Mouse (Mus musculus): Measurements from ENCODE around the gene Klrb1b.

Klrb1b gene

GRCm38 (mm10) chr6:128826132-128826531, at the start of gene Klrb1b, which contains the start of gene Gm44511:
Gene Klrb1b, minus strand, starts transcription at chr6:128826331.
Gene Gm44511, minus strand, starts transcription at chr6:128826315.
- DNase-seq (ENCODE audit: low spot score in 2 of 2): no peak

GRCm38 (mm10) chr6:128871910-128872610, 45.9 kb upstream of the Klrb1b start:
- DNase-seq (ENCODE audit: low spot score in 2 of 2): no peak

DNA sequence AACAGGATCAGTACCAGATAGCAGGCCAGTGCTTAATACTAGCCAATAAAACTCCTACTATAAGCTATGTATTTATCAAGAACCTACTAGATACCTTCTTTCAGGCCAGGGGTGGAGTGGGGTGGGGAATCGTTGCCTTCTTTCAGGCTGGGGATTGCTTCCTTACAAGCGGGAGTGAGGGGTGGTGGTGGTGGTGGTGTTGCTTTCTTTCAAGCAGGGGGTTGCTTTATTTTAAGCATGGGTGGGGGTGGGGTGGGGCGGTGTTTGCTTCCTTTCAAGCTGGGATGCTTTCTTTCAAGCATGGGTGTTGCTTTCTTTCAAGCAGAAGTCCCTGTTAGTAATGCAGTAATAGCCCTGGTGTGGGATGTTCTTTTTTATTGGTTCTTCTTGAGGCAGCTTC, 42.7 kb upstream of the Klrb1b start:
- no peak for DNase-seq (ENCODE audit: low spot score in 2 of 2)

GRCm38 (mm10) chr6:128857976-128858375, 31.8 kb upstream of the Klrb1b start:
- no peak for DNase-seq (ENCODE audit: low spot score in 2 of 2)

DNA sequence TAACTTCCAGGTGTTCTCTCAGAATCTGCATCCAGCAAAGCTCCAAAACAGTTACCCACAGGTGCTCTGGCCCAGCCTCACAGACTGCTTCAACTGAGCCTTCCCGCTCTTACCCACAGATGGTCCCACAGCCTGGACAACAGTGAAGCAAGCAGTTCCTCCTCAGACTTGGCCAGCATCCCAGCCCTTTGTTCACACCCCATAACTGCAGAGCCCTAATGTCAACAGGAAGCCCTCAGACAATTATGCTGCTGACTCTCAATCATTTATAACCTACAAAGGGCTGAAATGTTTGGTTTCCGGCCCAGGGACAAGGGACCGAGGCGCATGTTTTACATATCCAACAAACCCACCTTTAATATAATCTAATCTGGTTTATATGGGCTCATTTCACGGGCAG, 30.1 kb upstream of the Klrb1b start:
- peak; percentile 78 to 80 for DNase-seq (ENCODE audit: low spot score in 2 of 2)

- no peak for DNase-seq (ENCODE audit: low spot score in 2 of 2)
These were observed 29.3 kb upstream of the Klrb1b start for GRCm38 (mm10) chr6:128855477-128855876.

DNA sequence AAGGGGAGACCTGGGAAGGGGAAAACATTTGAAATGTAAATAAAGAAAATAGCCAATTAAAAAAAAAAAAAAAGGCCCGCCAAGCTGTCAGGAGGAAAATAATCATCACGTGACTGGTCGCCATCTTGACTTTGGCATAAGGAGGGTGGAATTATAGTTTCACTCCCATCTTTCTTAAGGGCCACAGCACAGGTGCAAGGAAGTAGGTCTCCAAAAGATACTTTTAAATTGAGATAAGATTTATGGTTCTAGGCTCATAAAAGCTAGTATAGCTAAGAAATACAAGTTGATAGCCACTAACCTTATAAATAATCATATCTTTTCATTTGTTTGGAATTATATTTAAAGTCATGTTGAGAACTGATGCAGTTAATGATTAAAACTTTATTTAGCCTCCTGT, 28.8 kb upstream of the Klrb1b start:
- DNase-seq (ENCODE audit: low spot score in 2 of 2): no peak

DNA sequence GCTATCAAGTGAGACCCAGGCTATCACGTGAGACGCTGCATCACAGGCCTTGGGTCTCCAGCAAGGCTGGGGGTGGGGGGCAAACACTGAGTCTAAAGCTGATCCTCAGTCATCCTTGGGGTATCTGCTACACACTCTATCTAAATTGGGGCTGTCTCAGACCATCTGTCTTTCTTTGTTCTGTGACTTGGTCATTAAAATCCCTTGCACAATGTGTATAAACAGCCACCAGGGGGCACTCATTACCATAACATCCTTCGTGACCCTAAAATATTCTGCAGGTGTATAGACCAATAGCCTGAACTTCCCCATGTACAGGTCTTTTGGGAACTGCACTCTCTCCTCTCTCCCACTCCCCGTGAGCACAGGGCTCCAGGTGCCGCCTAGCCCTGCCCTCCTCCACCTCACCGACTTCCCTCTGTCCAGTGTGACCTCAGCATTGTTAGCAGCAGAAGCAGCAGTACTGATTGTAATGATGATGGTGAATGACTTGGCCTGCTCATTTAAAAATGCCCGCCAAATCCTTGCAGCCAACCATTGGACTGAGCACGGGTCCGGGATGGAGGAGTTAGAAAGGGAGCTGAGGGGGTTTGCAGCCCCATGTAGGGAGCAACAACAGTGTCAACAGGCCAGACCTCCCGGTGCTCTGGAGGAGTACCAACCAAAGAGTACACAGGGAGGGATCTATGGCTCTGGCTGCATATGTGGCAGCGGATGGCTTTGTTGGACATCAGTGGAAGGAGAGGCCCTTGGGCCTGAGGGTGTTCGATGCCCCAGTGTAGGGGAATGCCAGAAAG, 28.1 kb upstream of the Klrb1b start:
- DNase-seq (ENCODE audit: low spot score in 2 of 2): peak in 1 of 2 experiments; percentile 70

GRCm38 (mm10) chr6:128852766-128853165, 26.6 kb upstream of the Klrb1b start:
- no peak for DNase-seq (ENCODE audit: low spot score in 2 of 2)

- DNase-seq (ENCODE audit: low spot score in 2 of 2): no peak
These were observed 25.0 kb upstream of the Klrb1b start for GRCm38 (mm10) chr6:128851151-128851550.

DNA sequence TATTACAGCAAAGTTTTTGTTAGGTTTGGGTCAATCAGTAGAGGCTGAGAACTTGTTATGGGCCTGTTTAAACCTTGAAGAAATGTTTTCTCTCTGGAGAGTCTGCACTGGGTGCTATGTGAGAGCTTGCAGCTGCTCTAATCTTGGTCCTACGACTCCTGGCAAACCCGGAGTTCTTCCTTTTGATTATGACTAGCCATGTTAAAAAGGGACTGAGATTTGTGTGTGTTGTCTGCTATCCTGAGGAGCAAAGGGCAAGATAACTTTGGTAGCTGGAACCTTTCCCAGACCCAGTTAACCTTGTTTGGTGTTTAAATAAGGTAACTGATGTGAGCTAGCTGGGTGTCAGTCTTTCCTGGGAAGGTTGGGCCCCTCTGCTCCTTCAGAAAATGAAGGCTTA, 24.5 kb upstream of the Klrb1b start:
- DNase-seq (ENCODE audit: low spot score in 2 of 2): no peak

GRCm38 (mm10) chr6:128849902-128850301, 23.8 kb upstream of the Klrb1b start:
- peak in 1 of 2 experiments; percentile 55 for DNase-seq (ENCODE audit: low spot score in 2 of 2)

- no peak for DNase-seq (ENCODE audit: low spot score in 2 of 2)
These were observed 21.3 kb upstream of the Klrb1b start for GRCm38 (mm10) chr6:128847401-128847800.

GRCm38 (mm10) chr6:128845998-128846542, 19.9 kb upstream of the Klrb1b start:
- DNase-seq (ENCODE audit: low spot score in 2 of 2): no peak

DNA sequence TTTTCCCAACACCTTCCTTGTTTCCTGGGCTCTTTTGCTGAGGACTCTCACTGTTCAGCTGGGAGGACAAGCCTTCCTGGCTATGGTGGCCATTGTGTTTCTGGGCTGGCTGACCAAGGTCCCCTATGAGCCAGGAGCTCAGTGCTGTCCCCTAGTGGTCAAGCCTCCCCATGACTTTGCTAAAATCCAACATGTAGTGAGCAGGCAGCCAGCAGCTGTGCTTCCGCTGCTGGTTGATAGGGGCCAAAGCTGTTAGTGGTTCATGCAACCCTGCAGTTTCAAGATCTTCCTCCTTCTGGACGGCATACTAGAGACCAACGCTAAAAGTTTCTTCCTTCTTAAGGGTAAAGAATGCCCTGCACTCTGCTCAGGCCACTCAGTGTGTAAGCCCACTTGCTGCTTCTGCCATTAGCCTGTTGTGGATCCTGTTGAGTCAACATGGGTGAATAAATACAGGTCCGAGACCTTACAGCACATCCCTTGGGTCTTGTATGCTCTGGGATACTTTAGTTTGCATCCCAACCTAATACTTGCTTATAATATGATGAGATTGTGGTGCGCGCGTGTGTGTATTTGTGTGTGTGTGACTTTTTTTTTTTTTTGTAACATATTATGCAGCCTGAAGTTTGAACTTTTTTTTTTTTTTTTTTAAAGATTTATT, 19.3 kb upstream of the Klrb1b start:
- peak; percentile 90 to 91 for DNase-seq (ENCODE audit: low spot score in 2 of 2)

- DNase-seq (ENCODE audit: low spot score in 2 of 2): no peak
These were observed 18.5 kb upstream of the Klrb1b start for GRCm38 (mm10) chr6:128844586-128845080.

DNA sequence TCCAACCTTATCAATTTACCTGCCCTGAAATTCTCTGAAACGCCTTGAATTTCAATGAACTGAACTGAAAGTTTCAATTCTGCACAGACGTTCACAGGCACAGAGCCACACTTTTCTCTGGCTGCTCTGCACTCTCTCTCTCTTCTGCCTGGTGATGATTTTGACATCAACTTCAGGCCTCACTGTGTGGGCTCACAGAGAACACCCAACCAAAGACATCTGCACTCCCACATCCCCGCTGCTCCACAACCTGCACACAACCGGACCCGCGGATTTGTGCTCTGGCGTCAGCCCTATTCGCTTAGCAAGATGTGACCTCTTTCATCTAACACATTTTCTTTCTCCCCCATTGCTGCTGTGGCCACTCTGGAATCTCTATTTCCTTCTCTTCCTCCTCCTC, 18.0 kb upstream of the Klrb1b start:
- DNase-seq (ENCODE audit: low spot score in 2 of 2): peak in 1 of 2 experiments; percentile 34

DNA sequence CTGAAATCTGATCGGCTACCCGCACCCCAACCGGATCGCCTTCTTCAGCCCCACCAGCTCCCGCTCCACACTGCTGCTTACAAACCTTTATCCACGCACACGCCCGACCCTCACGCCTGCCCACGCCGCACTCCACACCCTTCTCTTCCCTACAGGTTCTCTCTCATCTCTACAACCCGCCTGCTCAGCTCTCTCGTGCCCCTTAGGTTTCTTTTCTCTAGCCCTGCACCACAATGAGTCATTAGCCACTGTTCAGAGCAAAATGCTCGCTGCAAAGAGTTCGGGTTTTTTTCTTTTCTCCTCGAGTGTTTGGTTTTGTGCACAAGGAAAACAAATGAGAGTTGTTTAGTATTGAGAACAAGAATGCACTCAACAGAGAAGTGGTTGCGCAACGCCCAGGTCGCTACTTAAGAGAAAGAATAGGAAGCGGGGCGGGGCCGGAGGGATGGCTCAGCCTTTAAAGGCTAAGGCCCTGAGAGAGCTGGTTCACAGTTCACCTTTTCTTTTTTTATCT, 17.4 kb upstream of the Klrb1b start:
- peak; percentile 56 to 63 for DNase-seq (ENCODE audit: low spot score in 2 of 2)

- DNase-seq (ENCODE audit: low spot score in 2 of 2): peak; percentile 93 to 95
These were observed 16.9 kb upstream of the Klrb1b start for GRCm38 (mm10) chr6:128842945-128843478.

DNA sequence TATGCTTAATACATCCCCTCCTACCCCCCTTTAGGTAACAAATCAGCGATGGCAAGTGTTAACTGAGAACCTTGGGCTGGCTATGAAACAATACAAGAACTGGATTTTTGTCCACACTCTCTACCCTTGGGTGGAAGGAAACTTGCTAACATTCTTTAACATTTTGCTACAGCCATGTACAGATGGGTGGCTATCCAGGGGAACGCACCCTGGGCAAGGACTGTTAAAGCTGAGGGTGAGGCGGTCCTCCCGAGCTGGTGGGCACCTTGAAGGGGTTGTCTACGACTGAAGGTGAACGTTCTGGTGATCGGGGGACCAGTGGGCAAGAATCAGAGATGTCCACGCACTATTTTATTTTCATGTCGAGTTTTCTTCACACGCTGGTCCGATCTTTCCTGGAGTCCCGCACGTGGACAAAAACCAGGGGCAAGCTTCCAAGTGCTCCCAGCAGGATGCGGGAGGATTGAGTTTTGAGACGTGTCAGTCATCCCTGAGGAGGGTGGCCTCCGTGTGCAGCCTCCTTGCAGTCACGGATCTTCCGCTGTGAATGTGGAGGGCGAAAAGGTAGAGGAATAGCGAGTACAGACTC, 16.3 kb upstream of the Klrb1b start:
- no peak for DNase-seq (ENCODE audit: low spot score in 2 of 2)
